Mouse (Mus musculus): ENCODE data around the gene Dvl1. TPM values are rescaled to one million over a fixed set of nuclear protein-coding genes. Genes with fewer than 3 reads are reported as not detected.

Dvl1 gene
- polyA plus RNA-seq, 1 experiment = 73.8 TPM

GRCm38 (mm10) chr4:155899355-155899754 lies 52.2 kb downstream of the Dvl1 start:
- WGBS = 92% methylated on average over 7 of the region's 7 CpGs
- no peak for DNase-seq (ENCODE audit: low read depth, low spot score)

DNA sequence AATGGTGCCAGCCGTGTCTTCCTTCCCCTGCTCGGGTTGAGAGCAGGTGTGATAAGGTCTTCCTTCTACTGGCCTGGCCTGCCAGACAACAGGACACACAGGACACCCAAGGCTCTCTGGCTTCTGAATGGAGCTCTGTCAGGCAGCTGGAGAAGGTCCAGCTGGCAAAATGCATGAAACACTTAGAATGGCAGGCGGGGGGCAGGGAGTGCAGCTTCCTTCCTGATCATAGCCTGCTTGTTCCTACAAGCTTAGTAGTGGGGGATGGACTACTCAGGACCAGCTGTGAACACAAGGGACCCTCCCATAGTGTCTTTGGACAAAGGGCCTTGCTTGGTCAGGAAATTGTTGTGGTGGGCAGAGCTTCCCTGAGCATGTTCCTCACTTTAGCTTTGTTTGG lies 54.0 kb downstream of the Dvl1 start:
- WGBS = 44% methylated on average over 3 of the region's 3 CpGs
- no peak for DNase-seq (ENCODE audit: low read depth, low spot score)

GRCm38 (mm10) chr4:155903246-155903645 lies 56.0 kb downstream of the Dvl1 start:
- 95% methylated on average over 13 of the region's 13 CpGs for WGBS
- DNase-seq (ENCODE audit: low read depth, low spot score) = no peak

DNA sequence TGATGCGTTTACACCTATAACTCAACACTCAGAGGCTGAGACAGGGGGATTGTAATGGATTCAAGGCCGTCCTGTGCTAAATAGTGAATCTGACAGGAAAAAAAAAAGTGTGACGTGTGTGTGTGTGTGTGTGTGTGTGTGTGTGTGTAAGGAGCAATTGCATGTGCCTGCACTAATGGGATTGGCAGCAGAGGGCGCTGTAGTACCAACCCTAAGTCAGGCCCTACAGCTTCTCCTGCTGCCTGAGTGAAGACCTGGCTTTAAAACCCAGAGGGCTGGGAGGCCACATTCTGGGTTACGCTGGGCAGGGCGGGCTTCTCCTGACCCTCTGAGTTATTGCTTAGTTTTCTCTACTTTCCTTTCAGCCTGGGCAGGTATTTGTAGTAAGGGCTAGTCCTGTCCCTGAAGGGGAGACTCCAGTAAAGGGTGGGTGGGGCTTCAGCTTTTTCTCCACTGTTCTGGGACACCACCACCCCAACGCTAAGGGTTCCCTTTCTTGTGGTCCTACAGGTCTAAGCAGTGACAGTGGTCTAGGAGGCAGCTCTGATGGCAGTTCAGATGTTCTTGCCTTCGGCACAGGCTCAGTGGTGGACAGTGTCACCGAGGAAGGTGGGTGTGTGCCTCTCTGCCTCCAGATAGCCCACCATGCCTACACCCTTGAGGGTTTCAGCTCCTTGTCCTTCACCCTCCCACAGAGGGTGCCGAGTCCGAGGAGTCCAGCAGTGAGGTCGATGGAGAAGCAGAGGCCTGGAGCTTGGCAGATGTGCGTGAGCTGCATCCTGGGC lies 57.3 kb downstream of the Dvl1 start:
- no peak for DNase-seq (ENCODE audit: low read depth, low spot score)
- WGBS = 91% methylated on average over 13 of the region's 13 CpGs

GRCm38 (mm10) chr4:155905634-155906033 lies 58.4 kb downstream of the Dvl1 start:
- no peak for DNase-seq (ENCODE audit: low read depth, low spot score)
- WGBS = 89% methylated on average over 13 of the region's 13 CpGs

DNA sequence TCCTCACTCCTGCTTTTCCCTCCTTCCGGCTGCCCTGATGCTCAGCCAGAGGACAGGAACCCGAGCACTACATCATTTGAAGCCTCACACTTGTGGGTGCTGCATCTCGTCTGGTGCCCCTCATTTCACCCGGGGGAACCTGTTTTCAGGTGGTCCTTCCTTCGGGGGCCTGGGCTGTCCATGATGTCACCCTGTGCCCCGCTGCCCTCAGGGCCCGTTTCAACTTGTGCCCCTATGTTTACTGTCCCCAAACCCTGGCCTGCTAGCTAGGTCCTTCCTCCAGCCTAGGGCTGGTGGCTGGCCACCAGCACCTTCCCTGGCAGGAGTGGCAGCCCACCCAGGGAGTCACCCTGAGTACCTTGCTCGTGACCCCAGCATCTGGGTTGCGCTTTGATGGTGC lies 58.9 kb downstream of the Dvl1 start:
- 81% methylated on average over 9 of the region's 9 CpGs for WGBS
- DNase-seq (ENCODE audit: low read depth, low spot score) = no peak

DNA sequence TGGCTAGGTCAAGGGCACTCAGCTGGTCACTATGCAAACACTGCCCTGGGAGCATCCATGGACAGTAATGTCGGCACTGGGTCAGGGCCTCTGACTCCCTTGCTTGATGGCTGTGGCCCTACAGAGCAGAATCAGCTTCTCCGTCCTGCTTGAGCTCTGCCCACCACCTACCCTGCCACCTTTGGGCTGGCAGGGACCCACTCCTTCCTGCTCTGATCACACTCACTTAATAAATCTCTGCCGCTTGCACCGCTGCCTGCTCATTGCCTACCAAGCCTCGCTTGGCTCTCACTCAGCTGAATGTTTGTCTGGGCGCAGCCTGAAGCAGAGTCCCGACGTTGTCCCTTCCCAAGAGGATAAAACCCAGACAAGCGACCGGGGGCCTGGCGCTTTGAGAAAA lies 59.8 kb downstream of the Dvl1 start:
- WGBS = 68% methylated on average over 11 of the region's 11 CpGs

DNA sequence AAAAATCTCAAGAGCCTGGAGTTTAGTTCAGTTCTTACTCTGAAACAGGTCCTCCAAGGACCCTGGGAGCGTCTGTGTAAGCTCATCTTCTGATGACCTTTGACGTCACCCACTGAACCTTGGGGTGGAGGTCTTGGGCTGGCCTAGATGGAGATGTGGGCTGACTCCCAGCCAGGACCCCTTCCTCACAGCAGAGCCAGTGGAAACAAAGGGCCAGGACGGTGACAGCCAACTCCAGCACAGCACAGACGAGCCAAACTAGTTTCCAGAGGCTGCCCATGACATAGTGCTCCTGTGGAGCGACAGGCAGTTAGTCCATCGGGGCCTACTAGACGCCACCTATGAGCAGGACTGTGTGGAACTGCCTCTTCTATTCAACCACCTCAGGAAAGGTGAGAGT lies 61.1 kb downstream of the Dvl1 start:
- no peak for DNase-seq (ENCODE audit: low read depth, low spot score)
- 73% methylated on average over 7 of the region's 7 CpGs for WGBS

More for the DNA sequence above, 59.8 kb downstream of the Dvl1 start:
- no peak for DNase-seq (ENCODE audit: low read depth, low spot score)

GRCm38 (mm10) chr4:155908751-155909150 lies 61.5 kb downstream of the Dvl1 start:
- WGBS = 86% methylated on average over 4 of the region's 4 CpGs
- no peak for DNase-seq (ENCODE audit: low read depth, low spot score)

Other genes starting within 250 kb of the Dvl1 start
- 11.4 and 23.7 TPM in 2 replicates for gene Slc35e2, start 246.0 kb upstream of the Dvl1 start, polyA plus RNA-seq (2012; rRNA removed)
- 43.3 and 43.8 TPM in 2 replicates for gene Cdk11b, start 222.5 kb upstream of the Dvl1 start, polyA plus RNA-seq (2012; rRNA removed)
- not detected in 2 replicates for gene Gm10563, start 202.0 kb upstream of the Dvl1 start, polyA plus RNA-seq (2012; rRNA removed)
- gene Mmp23, start 194.0 kb upstream of the Dvl1 start, polyA plus RNA-seq (2012; rRNA removed) = 19.6 and 19.7 TPM in 2 replicates
- 36.6 and 47.6 TPM in 2 replicates for gene Mib2, start 178.2 kb upstream of the Dvl1 start, polyA plus RNA-seq (2012; rRNA removed)
- gene Fndc10, start 153.1 kb upstream of the Dvl1 start, polyA plus RNA-seq (2012; rRNA removed) = 10.1 and 12.2 TPM in 2 replicates
- 125 and 153 TPM in 2 replicates for gene Ssu72, start 142.6 kb upstream of the Dvl1 start, polyA plus RNA-seq (2012; rRNA removed)
- gene Tmem240, start 112.6 kb upstream of the Dvl1 start, polyA plus RNA-seq (2012; rRNA removed) = 0.40 and 0.51 TPM in 2 replicates
- 78.3 and 91.6 TPM in 2 replicates for gene Atad3a, start 86.3 kb upstream of the Dvl1 start, polyA plus RNA-seq (2012; rRNA removed)
- gene Vwa1, start 72.7 kb upstream of the Dvl1 start, polyA plus RNA-seq (2012; rRNA removed) = 10.6 and 36.8 TPM in 2 replicates
- 0.55 and 1.2 TPM in 2 replicates for gene Tmem88b, start 61.5 kb upstream of the Dvl1 start, polyA plus RNA-seq (2012; rRNA removed)
- gene Ankrd65, start 57.0 kb upstream of the Dvl1 start, polyA plus RNA-seq (2012; rRNA removed) = not detected in 2 replicates
- gene Mrpl20, start 44.5 kb upstream of the Dvl1 start, polyA plus RNA-seq (2012; rRNA removed) = 73.4 and 84.4 TPM in 2 replicates
- 45.9 and 63.9 TPM in 2 replicates for gene Ccnl2, start 34.9 kb upstream of the Dvl1 start, polyA plus RNA-seq (2012; rRNA removed)
- gene Aurkaip1, start 16.1 kb upstream of the Dvl1 start, polyA plus RNA-seq (2012; rRNA removed) = 123 and 143 TPM in 2 replicates
- 55.5 and 69.3 TPM in 2 replicates for gene Mxra8, start 7.7 kb upstream of the Dvl1 start, polyA plus RNA-seq (2012; rRNA removed)
- gene Tas1r3, start 16.0 kb downstream of the Dvl1 start, polyA plus RNA-seq (2012; rRNA removed) = 1.3 and 1.9 TPM in 2 replicates
- 51.3 and 55.5 TPM in 2 replicates for gene Cptp, start 22.0 kb downstream of the Dvl1 start, polyA plus RNA-seq (2012; rRNA removed)
- gene Ints11, start 22.1 kb downstream of the Dvl1 start, polyA plus RNA-seq (2012; rRNA removed) = 36.6 and 36.7 TPM in 2 replicates
- gene Pusl1, start 44.4 kb downstream of the Dvl1 start, polyA plus RNA-seq (2012; rRNA removed) = 31.4 and 39.4 TPM in 2 replicates
- gene Acap3, start 44.4 kb downstream of the Dvl1 start, polyA plus RNA-seq (2012; rRNA removed) = 9.5 and 16.3 TPM in 2 replicates
- gene Ube2j2, start 96.4 kb downstream of the Dvl1 start, polyA plus RNA-seq (2012; rRNA removed) = 77.4 and 92.8 TPM in 2 replicates
- 77.0 and 151 TPM in 2 replicates for gene C1qtnf12, start 114.9 kb downstream of the Dvl1 start, polyA plus RNA-seq (2012; rRNA removed)
- 5.9 and 6.0 TPM in 2 replicates for gene B3galt6, start 145.2 kb downstream of the Dvl1 start, polyA plus RNA-seq (2012; rRNA removed)
- gene Sdf4, start 145.5 kb downstream of the Dvl1 start, polyA plus RNA-seq (2012; rRNA removed) = 77.4 and 77.7 TPM in 2 replicates
- gene Tnfrsf4, start 166.4 kb downstream of the Dvl1 start, polyA plus RNA-seq (2012; rRNA removed) = 7.4 and 8.8 TPM in 2 replicates
- 5.9 and 6.6 TPM in 2 replicates for gene Tnfrsf18, start 178.8 kb downstream of the Dvl1 start, polyA plus RNA-seq (2012; rRNA removed)
- gene Ttll10, start 212.0 kb downstream of the Dvl1 start, polyA plus RNA-seq (2012; rRNA removed) = 6.6 and 9.2 TPM in 2 replicates

Data from large intestine, adult 2 months (tissue).